Mouse (Mus musculus): Measurements from ENCODE around the gene Gpr39. TPM values are rescaled to one million over a fixed set of nuclear protein-coding genes. Genes with fewer than 3 reads are reported as not detected.

The Gpr39 gene
- polyA plus RNA-seq, 1 experiment from 2014 or later: 0.07 TPM

DNA sequence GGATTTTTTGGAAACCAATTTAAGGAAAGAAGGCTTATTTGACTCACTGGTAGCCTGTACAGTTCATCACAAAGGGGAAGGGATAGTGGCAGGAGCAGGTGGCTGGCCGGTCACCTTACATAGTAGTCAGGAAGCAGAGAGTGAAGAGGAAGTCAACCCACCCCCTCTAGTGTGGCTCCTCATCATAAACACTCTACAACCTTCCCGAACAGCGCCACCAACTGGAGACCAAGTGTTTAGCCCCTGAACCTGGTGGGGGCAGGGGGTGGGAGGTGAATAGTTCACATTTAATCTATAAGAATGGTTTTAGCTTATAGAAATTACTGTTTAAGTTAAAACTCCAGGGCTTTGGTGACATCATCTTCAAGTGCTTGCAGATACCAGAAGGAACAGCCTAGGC lies 28.6 kb downstream of the Gpr39 start:
- Histone ChIP-seq H3K36me3 (ENCODE audit: control insufficient read depth, insufficient read depth, low read length) (no peaks in the 10 kb centered on the region), H3K27me3 (replicated peaks; ENCODE audit: control insufficient read depth, insufficient read depth, low read length) (no peaks in the 10 kb centered on the region), H3K4me3 (ENCODE audit: low read depth, low read length) (no peak overlapping the region), H3K27ac (replicated peaks; ENCODE audit: low read depth, low read length) (no peak overlapping the region), H3K9me3 (ENCODE audit: control insufficient read depth, low read length) (no peaks in the 10 kb centered on the region), H3K9ac (ENCODE audit: low read depth, low read length) (no peak overlapping the region), H3K4me1 (ENCODE audit: control insufficient read depth, insufficient read depth, low read length) (no peaks in the 10 kb centered on the region), H3K4me2 (ENCODE audit: low read depth, low read length) (no peak overlapping the region)
- DNase-seq (ENCODE audit: low spot score) (no peak), ATAC-seq (ENCODE audit: low read depth) (no peak)
- 74% methylated on average over 3 of the region's 3 CpGs for WGBS

GRCm38 (mm10) chr1:125715286-125715685 lies 38.5 kb downstream of the Gpr39 start:
- 67% methylated on average over 3 of the region's 3 CpGs for WGBS
- no peak for ATAC-seq (ENCODE audit: low read depth)
- Histone ChIP-seq H3K27me3 (replicated peaks; ENCODE audit: control insufficient read depth, insufficient read depth, low read length) (no peaks in the 10 kb centered on the region), H3K9ac (ENCODE audit: low read depth, low read length) (no peak overlapping the region), H3K9me3 (ENCODE audit: control insufficient read depth, low read length) (no peaks in the 10 kb centered on the region), H3K27ac (replicated peaks; ENCODE audit: low read depth, low read length) (no peak overlapping the region), H3K4me1 (ENCODE audit: control insufficient read depth, insufficient read depth, low read length) (no peaks in the 10 kb centered on the region), H3K36me3 (ENCODE audit: control insufficient read depth, insufficient read depth, low read length) (no peaks in the 10 kb centered on the region), H3K4me3 (ENCODE audit: low read depth, low read length) (no peak overlapping the region), H3K4me2 (ENCODE audit: low read depth, low read length) (no peak overlapping the region)
- no peak for DNase-seq (ENCODE audit: low spot score)

DNA sequence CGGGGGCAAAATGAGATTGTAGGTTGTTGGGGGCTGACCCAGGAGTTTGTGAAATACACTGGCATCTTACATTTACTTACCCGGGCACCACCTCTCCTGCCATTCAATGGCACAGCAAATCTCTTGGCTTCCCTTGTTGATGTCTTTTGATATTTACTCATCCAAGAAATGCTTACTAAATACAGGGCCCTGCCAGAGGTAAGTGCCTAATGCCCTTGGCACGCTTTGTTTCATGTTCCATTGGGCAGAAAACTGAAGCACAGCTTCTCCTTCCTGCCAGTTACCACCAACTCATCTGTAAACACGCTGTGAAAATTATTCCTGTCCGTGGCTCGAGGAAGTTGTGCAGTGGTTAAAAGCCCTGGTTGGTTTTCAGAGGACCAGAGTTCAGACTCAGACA lies 39.4 kb downstream of the Gpr39 start:
- no peak overlapping the region for H3K9ac ChIP-seq (ENCODE audit: low read depth, low read length)
- no peaks in the 10 kb centered on the region for H3K4me1 ChIP-seq (ENCODE audit: control insufficient read depth, insufficient read depth, low read length)
- no peak overlapping the region for H3K4me2 ChIP-seq (ENCODE audit: low read depth, low read length)
- no peaks in the 10 kb centered on the region for H3K27me3 ChIP-seq (replicated peaks; ENCODE audit: control insufficient read depth, insufficient read depth, low read length)
- H3K27ac ChIP-seq (replicated peaks; ENCODE audit: low read depth, low read length): no peak overlapping the region
- H3K4me3 ChIP-seq (ENCODE audit: low read depth, low read length): no peak overlapping the region
- 76% methylated on average over 6 of the region's 6 CpGs for WGBS
- no peaks in the 10 kb centered on the region for H3K36me3 ChIP-seq (ENCODE audit: control insufficient read depth, insufficient read depth, low read length)
- ATAC-seq (ENCODE audit: low read depth) (no peak), DNase-seq (ENCODE audit: low spot score) (no peak)
- H3K9me3 ChIP-seq (ENCODE audit: control insufficient read depth, low read length): no peaks in the 10 kb centered on the region

DNA sequence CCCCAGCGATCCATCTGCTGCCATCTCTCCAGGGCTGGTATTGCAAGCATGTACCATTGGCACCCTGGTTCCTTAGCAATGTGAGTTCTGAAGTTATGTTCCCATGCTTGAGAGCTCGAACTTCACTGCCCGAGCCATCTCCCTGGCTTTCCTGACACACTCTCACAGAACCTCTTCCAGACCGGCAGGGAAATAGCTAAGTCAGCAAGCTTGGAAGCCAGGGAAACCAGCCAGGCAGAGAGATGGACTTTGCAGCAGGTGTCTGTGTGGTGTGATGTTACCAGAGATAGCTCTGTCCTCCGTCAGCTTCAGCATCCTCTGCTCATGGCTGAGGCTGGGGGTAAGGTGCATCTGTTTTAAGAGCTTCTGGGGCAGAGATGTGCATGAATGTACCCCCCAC lies 41.1 kb downstream of the Gpr39 start:
- H3K27me3 ChIP-seq (replicated peaks; ENCODE audit: control insufficient read depth, insufficient read depth, low read length): no peaks in the 10 kb centered on the region
- no peak for ATAC-seq (ENCODE audit: low read depth)
- no peak overlapping the region for H3K27ac ChIP-seq (replicated peaks; ENCODE audit: low read depth, low read length)
- DNase-seq (ENCODE audit: low spot score): no peak
- H3K4me3 ChIP-seq (ENCODE audit: low read depth, low read length): no peak overlapping the region
- no peak overlapping the region for H3K9ac ChIP-seq (ENCODE audit: low read depth, low read length)
- no peaks in the 10 kb centered on the region for H3K36me3 ChIP-seq (ENCODE audit: control insufficient read depth, insufficient read depth, low read length)
- no peaks in the 10 kb centered on the region for H3K4me1 ChIP-seq (ENCODE audit: control insufficient read depth, insufficient read depth, low read length)
- no peak overlapping the region for H3K4me2 ChIP-seq (ENCODE audit: low read depth, low read length)
- 81% methylated on average over 5 of the region's 5 CpGs for WGBS
- no peaks in the 10 kb centered on the region for H3K9me3 ChIP-seq (ENCODE audit: control insufficient read depth, low read length)

- DNase-seq (ENCODE audit: low spot score): no peak
- 59% methylated on average over 6 of the region's 6 CpGs for WGBS
These were observed 42.3 kb downstream of the Gpr39 start for GRCm38 (mm10) chr1:125719127-125719526.

GRCm38 (mm10) chr1:125721104-125721758 lies 44.4 kb downstream of the Gpr39 start:
- H3K27me3 ChIP-seq (replicated peaks; ENCODE audit: control insufficient read depth, insufficient read depth, low read length): no peaks in the 10 kb centered on the region
- H3K4me2 ChIP-seq (ENCODE audit: low read depth, low read length): no peak overlapping the region
- H3K36me3 ChIP-seq (ENCODE audit: control insufficient read depth, insufficient read depth, low read length): no peaks in the 10 kb centered on the region
- no peaks in the 10 kb centered on the region for H3K4me1 ChIP-seq (ENCODE audit: control insufficient read depth, insufficient read depth, low read length)
- no peak overlapping the region for H3K9ac ChIP-seq (ENCODE audit: low read depth, low read length)
- ATAC-seq (ENCODE audit: low read depth): no peak
- WGBS: 92% methylated on average over 12 of the region's 12 CpGs
- H3K27ac ChIP-seq (replicated peaks; ENCODE audit: low read depth, low read length): no peak overlapping the region
- H3K9me3 ChIP-seq (ENCODE audit: control insufficient read depth, low read length): no peaks in the 10 kb centered on the region
- no peak overlapping the region for H3K4me3 ChIP-seq (ENCODE audit: low read depth, low read length)
- DNase-seq (ENCODE audit: low spot score): no peak

More at GRCm38 (mm10) chr1:125719127-125719526, 42.3 kb downstream of the Gpr39 start:
- no peaks in the 10 kb centered on the region for H3K4me1 ChIP-seq (ENCODE audit: control insufficient read depth, insufficient read depth, low read length)
- no peak overlapping the region for H3K4me3 ChIP-seq (ENCODE audit: low read depth, low read length)
- no peaks in the 10 kb centered on the region for H3K27me3 ChIP-seq (replicated peaks; ENCODE audit: control insufficient read depth, insufficient read depth, low read length)
- no peak overlapping the region for H3K9ac ChIP-seq (ENCODE audit: low read depth, low read length)
- H3K4me2 ChIP-seq (ENCODE audit: low read depth, low read length): no peak overlapping the region
- H3K36me3 ChIP-seq (ENCODE audit: control insufficient read depth, insufficient read depth, low read length): no peaks in the 10 kb centered on the region
- H3K27ac ChIP-seq (replicated peaks; ENCODE audit: low read depth, low read length): no peak overlapping the region
- H3K9me3 ChIP-seq (ENCODE audit: control insufficient read depth, low read length): no peaks in the 10 kb centered on the region
- no peak for ATAC-seq (ENCODE audit: low read depth)

GRCm38 (mm10) chr1:125724304-125724703 lies 47.5 kb downstream of the Gpr39 start:
- 85% methylated on average over 5 of the region's 5 CpGs for WGBS
- Histone ChIP-seq H3K27ac (replicated peaks; ENCODE audit: low read depth, low read length) (no peak overlapping the region), H3K27me3 (replicated peaks; ENCODE audit: control insufficient read depth, insufficient read depth, low read length) (no peaks in the 10 kb centered on the region), H3K9ac (ENCODE audit: low read depth, low read length) (no peak overlapping the region), H3K4me3 (ENCODE audit: low read depth, low read length) (no peak overlapping the region), H3K36me3 (ENCODE audit: control insufficient read depth, insufficient read depth, low read length) (no peaks in the 10 kb centered on the region), H3K4me2 (ENCODE audit: low read depth, low read length) (no peak overlapping the region), H3K9me3 (ENCODE audit: control insufficient read depth, low read length) (no peaks in the 10 kb centered on the region), H3K4me1 (ENCODE audit: control insufficient read depth, insufficient read depth, low read length) (no peaks in the 10 kb centered on the region)
- DNase-seq (ENCODE audit: low spot score): no peak
- no peak for ATAC-seq (ENCODE audit: low read depth)

DNA sequence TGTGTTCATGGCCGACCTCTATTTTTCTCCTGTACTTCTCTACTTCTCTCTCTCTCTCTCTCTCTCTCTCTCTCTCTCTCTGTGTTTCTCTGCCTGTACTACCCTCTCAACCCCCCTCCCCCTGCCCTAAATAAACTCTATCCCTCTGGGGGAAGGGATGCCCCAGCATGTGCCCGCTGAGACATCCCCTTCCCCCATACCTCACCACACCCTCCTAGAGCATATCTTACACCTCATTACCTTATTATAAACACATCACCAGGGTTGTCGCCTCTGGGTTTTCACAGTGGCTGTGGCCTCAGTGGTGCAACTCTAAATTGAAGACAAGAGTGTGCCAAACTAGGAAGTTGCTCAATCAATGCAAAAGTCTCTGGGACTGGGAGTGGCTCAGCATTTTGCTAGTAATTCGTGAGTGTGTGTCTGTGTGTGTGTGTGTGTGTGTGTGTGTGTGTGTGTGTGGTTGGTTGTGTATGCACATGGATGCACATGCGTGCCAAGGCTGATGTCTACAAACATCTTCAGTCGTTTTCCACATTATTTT lies 52.3 kb downstream of the Gpr39 start:
- DNase-seq (ENCODE audit: low spot score) (peak; percentile 11), ATAC-seq (ENCODE audit: low read depth) (no peak)
- H3K27ac ChIP-seq (replicated peaks; ENCODE audit: low read depth, low read length): no peak overlapping the region
- H3K4me3 ChIP-seq (ENCODE audit: low read depth, low read length): no peak overlapping the region
- no peaks in the 10 kb centered on the region for H3K4me1 ChIP-seq (ENCODE audit: control insufficient read depth, insufficient read depth, low read length)
- H3K9ac ChIP-seq (ENCODE audit: low read depth, low read length): no peak overlapping the region
- H3K9me3 ChIP-seq (ENCODE audit: control insufficient read depth, low read length): no peaks in the 10 kb centered on the region
- no peaks in the 10 kb centered on the region for H3K27me3 ChIP-seq (replicated peaks; ENCODE audit: control insufficient read depth, insufficient read depth, low read length)
- H3K4me2 ChIP-seq (ENCODE audit: low read depth, low read length): no peak overlapping the region
- 73% methylated on average over 6 of the region's 6 CpGs for WGBS
- H3K36me3 ChIP-seq (ENCODE audit: control insufficient read depth, insufficient read depth, low read length): no peaks in the 10 kb centered on the region

All from embryonic facial prominence, embryonic 14.5 days (tissue).